Mouse (Mus musculus) thymus, adult 2 months (tissue): Measurements from ENCODE around the gene Sgms1. TPM values are rescaled to one million over a fixed set of nuclear protein-coding genes. Genes with fewer than 3 reads are reported as not detected.

Source experiments
- DNase-seq: peaks from one replicate; pipeline ENCODE4 v3.0.0; 2021
- H3K27ac ChIP-seq: fragments of 200-500 bp; 2 replicates; pipeline ENCODE4 v1.5.1; 2012; ENCODE audit warnings: low read length, control low read depth; ENCODE audit not compliant: control insufficient read depth, insufficient read depth
- H3K27me3 ChIP-seq: fragments of 200-500 bp; 2 replicates; pipeline ENCODE4 v1.6.1; 2012; ENCODE audit warnings: mild to moderate bottlenecking, low read length, moderate library complexity, mixed read lengths; ENCODE audit not compliant: control insufficient read depth, insufficient read depth
- H3K36me3 ChIP-seq: fragments of 200-500 bp; 2 replicates; pipeline ENCODE4 v1.6.1; 2012; ENCODE audit warnings: mild to moderate bottlenecking, low read length, moderate library complexity; ENCODE audit not compliant: control insufficient read depth, insufficient read depth
- H3K4me1 ChIP-seq: fragments of 200-500 bp; replicated peaks from 2 replicates; pipeline ENCODE4 v1.6.1; 2012; ENCODE audit warnings: low read length; ENCODE audit not compliant: control insufficient read depth, insufficient read depth
- H3K4me3 ChIP-seq: fragments of 200-500 bp; 2 replicates; pipeline ENCODE4 v1.5.1; 2012; ENCODE audit warnings: mild to moderate bottlenecking, low read length, control low read depth, moderate library complexity; ENCODE audit not compliant: control insufficient read depth, insufficient read depth
- CTCF ChIP-seq: fragments of 200-500 bp; IDR thresholded peaks from 2 replicates; pipeline ENCODE4 v1.5.1; 2012; ENCODE audit warnings: mild to moderate bottlenecking, control low read depth, low read length, moderate library complexity, borderline replicate concordance; ENCODE audit not compliant: control insufficient read depth, poor library complexity, insufficient read depth; ENCODE audit errors: extremely low read depth
- POLR2A ChIP-seq: fragments of 200-500 bp; IDR thresholded peaks from 2 replicates; pipeline ENCODE4 v1.6.1; 2012; ENCODE audit warnings: mild to moderate bottlenecking, low read length, control low read depth, moderate library complexity; ENCODE audit not compliant: control insufficient read depth, poor library complexity, insufficient read depth; ENCODE audit errors: extremely low read depth
- WGBS: fragments of 180-500 bp; shearing (Covaris S2); methylation state at CpG from one replicate; pipeline ENCODE4 v1.1.7; 2018; 5-methylcytosine and 5-hydroxymethylcytosine counted together
- polyA plus RNA-seq: library from polyadenylated mRNA; depleted of rRNA; stranded (reverse); fragments of >200 nt; gene quantifications from 2 replicates; pipeline ENCODE4 v1.2.3, GENCODE M21; 2012

Gene Sgms1
- polyA plus RNA-seq, 1 experiment, result 7.4 TPM

- TF ChIP-seq POLR2A (no peak), CTCF (no peak)
- no peaks in the 10 kb centered on the region for H3K36me3 ChIP-seq
- no peaks in the 10 kb centered on the region for H3K27me3 ChIP-seq
- H3K4me3 ChIP-seq, result no peak overlapping the region
- no peak for DNase-seq
- no peak overlapping the region for H3K27ac ChIP-seq
- peaks cover 16% of the 10 kb centered on the region for H3K4me1 ChIP-seq
- WGBS, result 95% methylated on average over 7 of the region's 7 CpGs
These were observed 92.7 kb downstream of the Sgms1 start for GRCm38 (mm10) chr19:32296863-32297262.

- no peak overlapping the region for H3K4me3 ChIP-seq
- DNase-seq, result no peak
- no peaks in the 10 kb centered on the region for H3K36me3 ChIP-seq
- peaks cover 18% of the 10 kb centered on the region for H3K4me1 ChIP-seq
- no peak overlapping the region for H3K27ac ChIP-seq
- no peaks in the 10 kb centered on the region for H3K27me3 ChIP-seq
- TF ChIP-seq POLR2A (no peak), CTCF (no peak)
- WGBS, result 93% methylated on average over 7 of the region's 7 CpGs
These were observed 93.9 kb downstream of the Sgms1 start for GRCm38 (mm10) chr19:32295581-32295980.

GRCm38 (mm10) chr19:32292782-32293776 is 96.4 kb downstream of the Sgms1 start:
- DNase-seq, result no peak
- TF ChIP-seq CTCF, result no peak
- Histone ChIP-seq H3K36me3 (no peaks in the 10 kb centered on the region), H3K4me3 (no peak overlapping the region), H3K27me3 (no peaks in the 10 kb centered on the region), H3K4me1 (peaks cover 18% of the 10 kb centered on the region), H3K27ac (peak overlapping the region; percentile 71)
- 57% methylated on average over 12 of the region's 12 CpGs for WGBS

GRCm38 (mm10) chr19:32292067-32292739 is 97.3 kb downstream of the Sgms1 start:
- no peak for TF ChIP-seq CTCF
- TF ChIP-seq POLR2A, result no peak
- Histone ChIP-seq H3K4me1 (peaks cover 18% of the 10 kb centered on the region), H3K27ac (peak overlapping the region; percentile 20), H3K36me3 (no peaks in the 10 kb centered on the region), H3K27me3 (no peaks in the 10 kb centered on the region), H3K4me3 (no peak overlapping the region)
- whole genome bisulfite sequencing, result 53% methylated on average over 12 of the region's 12 CpGs
- peak; percentile 18 for DNase-seq

GRCm38 (mm10) chr19:32291130-32291529 is 98.4 kb downstream of the Sgms1 start:
- 96% methylated on average over 5 of the region's 5 CpGs for WGBS
- H3K4me1 ChIP-seq, result peaks cover 18% of the 10 kb centered on the region
- TF ChIP-seq POLR2A (no peak), CTCF (no peak)
- H3K27me3 ChIP-seq, result no peaks in the 10 kb centered on the region
- no peaks in the 10 kb centered on the region for H3K36me3 ChIP-seq
- no peak overlapping the region for H3K4me3 ChIP-seq
- H3K27ac ChIP-seq, result no peak overlapping the region
- no peak for DNase-seq

GRCm38 (mm10) chr19:32288895-32289294 is 100.6 kb downstream of the Sgms1 start:
- WGBS, result 91% methylated on average over 5 of the region's 5 CpGs
- Histone ChIP-seq H3K4me3 (no peak overlapping the region), H3K27ac (no peak overlapping the region), H3K36me3 (no peaks in the 10 kb centered on the region), H3K4me1 (peaks cover 16% of the 10 kb centered on the region), H3K27me3 (no peaks in the 10 kb centered on the region)
- DNase-seq, result no peak
- TF ChIP-seq CTCF, result no peak
- TF ChIP-seq POLR2A, result no peak
